Mouse (Mus musculus): ENCODE measurements around the gene Usp45.

DNA sequence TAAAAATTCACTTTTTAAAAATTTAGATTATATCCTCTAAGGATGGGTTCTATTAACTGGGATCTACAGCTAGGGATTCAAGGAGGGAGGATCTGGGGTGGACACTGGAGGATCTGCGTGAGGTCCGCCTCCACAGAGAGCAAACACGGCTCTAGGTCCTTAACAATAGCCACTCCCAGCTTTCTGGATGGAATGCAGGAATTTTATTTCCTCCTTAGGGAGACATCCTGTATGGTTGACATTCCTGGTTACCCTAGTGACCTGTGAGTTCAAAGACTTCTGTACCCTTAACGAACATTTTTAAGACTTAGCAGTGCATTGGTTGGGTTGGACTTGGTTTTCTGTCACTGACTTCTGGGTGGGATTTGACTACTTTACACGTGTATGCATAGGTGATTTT is 21.2 kb upstream of the Usp45 start:
- TF ChIP-seq CTCF (IDR thresholded peaks at IDR 0.05) (no peak), EP300 (IDR thresholded peaks at IDR 0.05; ENCODE audit: insufficient read depth, low read depth, low read length) (no peak), POLR2A (IDR thresholded peaks at IDR 0.05; ENCODE audit: insufficient read depth, low read depth, low read length) (no peak)

Data from heart, adult 2 months (tissue).